Mouse (Mus musculus): Measurements from ENCODE around the gene Met.

Met gene

DNA sequence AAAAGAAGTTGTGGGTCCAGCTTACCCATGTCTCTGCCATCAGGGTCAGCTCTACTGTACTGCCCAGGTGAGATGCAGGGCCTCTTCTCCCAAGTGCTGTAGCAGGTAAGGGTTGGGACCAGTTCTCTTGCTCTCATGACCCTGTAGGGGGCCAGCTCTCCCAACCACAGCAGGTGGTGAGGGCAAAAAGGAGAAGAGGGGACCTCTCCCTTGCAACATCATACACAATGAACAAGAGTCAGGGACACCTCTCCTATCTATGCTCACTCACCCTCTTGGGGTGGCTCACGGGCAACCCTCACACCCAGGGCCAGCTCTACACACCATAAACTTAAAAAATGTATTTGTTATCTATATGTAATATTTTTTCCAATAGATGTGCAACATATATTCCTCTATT, 143.3 kb downstream of the Met start:
- no peak for ATAC-seq (ENCODE audit: low TSS enrichment)

DNA sequence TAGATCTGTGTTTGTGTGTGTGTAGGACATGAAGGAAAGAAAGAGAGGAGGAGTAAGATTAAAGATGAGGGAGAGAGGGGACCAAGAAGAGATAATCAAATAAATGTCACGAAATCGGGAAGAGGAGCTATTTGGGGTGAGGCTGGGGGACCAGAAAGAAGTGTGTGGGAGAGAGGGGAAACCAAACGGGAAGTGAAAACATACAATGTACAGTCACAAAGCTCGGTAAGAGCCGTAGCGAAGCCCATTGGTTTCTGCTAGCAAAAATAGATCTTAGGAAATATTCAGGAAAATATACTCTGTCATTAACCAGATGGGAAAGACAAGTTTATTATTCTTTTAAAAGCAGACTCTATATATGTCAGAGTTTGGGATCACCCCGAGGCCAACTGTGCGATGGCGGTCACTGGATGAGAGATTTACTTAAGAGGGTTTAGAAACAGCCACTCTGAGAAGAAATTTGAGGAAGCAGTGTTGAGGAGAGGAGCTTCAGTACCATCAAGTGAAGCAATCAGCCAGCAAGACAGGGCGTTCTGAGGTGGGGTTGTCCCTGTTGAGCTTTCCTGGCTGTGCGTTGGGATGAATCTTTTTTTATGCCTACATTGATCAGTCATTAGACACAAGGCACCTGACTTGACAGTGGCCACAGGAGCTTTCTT, 147.9 kb downstream of the Met start:
- no peak for ATAC-seq (ENCODE audit: low TSS enrichment)

- no peak for ATAC-seq (ENCODE audit: low TSS enrichment)
Measured at GRCm38 (mm10) chr6:17612652-17613051, 149.1 kb downstream of the Met start.

DNA sequence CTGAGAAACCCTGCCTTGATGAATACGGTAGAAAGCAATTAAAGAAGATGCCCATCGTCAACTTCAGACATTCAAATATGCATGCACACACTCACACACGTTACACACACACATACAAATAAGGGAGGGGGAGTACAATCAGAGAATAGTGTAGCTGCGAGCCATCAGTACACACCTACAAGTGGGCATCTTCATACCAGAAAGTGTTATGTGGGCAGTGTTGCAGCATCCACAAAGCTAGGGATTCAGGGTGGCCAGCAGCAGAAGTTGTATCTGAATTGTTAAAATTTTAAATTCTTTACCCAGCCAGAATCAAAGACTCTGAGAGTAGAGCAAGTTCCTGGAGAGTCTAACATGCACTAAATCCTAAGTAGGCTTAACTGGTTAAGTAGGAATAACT, 157.2 kb downstream of the Met start:
- peak; percentile 98 for ATAC-seq (ENCODE audit: low TSS enrichment)

DNA sequence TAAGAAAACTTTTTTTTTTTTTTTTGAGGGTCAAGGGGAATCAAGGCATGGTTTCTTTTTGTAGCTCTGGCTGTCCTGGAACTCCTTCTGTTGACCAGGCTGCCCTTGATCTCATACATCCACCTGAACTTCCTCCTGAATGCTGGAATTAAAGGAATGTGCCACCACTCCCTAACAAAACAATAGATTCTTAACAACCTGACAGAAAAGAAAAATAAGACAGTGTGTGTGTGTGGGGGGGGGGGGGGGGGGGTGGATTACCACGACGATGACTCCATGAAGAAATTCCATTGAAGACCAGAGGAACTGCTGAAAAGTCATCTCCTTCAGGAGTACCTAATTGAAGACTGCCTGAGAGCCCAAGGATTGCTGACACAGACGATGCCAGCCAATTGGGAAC, 157.8 kb downstream of the Met start:
- ATAC-seq (ENCODE audit: low TSS enrichment) = no peak
